Mouse (Mus musculus) ES-E14 (cell line): ENCODE data around the gene Fam216b.

ENCODE experiments used
- CHD2 ChIP-seq: IDR thresholded peaks from 2 replicates; pipeline ENCODE4 v1.6.1; 2014; ENCODE audit warnings: mild to moderate bottlenecking, low read depth, low read length, inconsistent platforms
- HCFC1 ChIP-seq: IDR thresholded peaks from 2 replicates; pipeline ENCODE4 v1.6.1; 2012; ENCODE audit warnings: low read length, inconsistent platforms, borderline replicate concordance; ENCODE audit not compliant: insufficient read depth
- MAFK ChIP-seq: IDR thresholded peaks from 2 replicates; pipeline ENCODE4 v1.6.1; 2014; ENCODE audit warnings: mild to moderate bottlenecking, low read depth, low read length, inconsistent platforms; ENCODE audit not compliant: insufficient read depth
- ZC3H11A ChIP-seq: IDR thresholded peaks from 2 replicates; pipeline ENCODE4 v1.6.1; 2012; ENCODE audit warnings: low read depth, mild to moderate bottlenecking, inconsistent platforms, low read length, borderline replicate concordance
- ZNF384 ChIP-seq: IDR thresholded peaks from 2 replicates; pipeline ENCODE4 v1.6.1; 2012; ENCODE audit warnings: low read depth, low read length, inconsistent platforms

DNA sequence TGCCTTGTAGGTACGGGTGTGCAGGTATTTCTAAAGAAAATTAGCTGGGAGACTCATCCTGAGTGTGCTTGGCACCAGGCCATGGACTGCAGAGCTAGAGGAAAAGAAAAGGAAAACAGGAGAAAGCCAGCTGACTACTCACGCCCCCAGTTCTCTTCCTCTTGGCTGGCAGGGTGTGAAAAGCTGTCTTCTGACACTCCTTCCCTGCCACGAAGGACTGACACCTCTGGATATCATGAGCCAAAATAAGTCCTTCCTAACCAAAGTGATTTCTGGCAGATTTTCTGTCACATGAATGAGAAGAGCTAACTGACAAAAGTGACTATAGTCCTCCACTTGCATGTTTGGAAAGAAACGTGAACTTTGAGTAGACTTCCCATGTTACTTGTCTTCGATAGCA lies 5.3 kb downstream of the Fam216b start:
- TF ChIP-seq ZC3H11A (no peak), HCFC1 (no peak), CHD2 (no peak), ZNF384 (no peak), MAFK (no peak)
